Mouse (Mus musculus) heart, adult 2 months (tissue): ENCODE measurements at regions not wholly inside any gene's neighbourhood (a gene's known extent, or its start where the extent isn't known, plus 50 kb on each side); places are given as distances from the start of the nearest gene placed in this dataset.

Experiments
- CTCF ChIP-seq: fragments of 200-600 bp; IDR thresholded peaks from 2 replicates; pipeline ENCODE4 v1.8.1; 2022; ENCODE audit warnings: antibody characterized with exemption, mild to moderate bottlenecking, moderate library complexity
- POLR2A ChIP-seq: fragments of 200-500 bp; IDR thresholded peaks from 2 replicates; pipeline ENCODE4 v1.6.1; 2011; ENCODE audit warnings: mild to moderate bottlenecking, low read depth, low read length, control low read depth; ENCODE audit not compliant: insufficient read depth

- TF ChIP-seq CTCF: no peak
- no peak for TF ChIP-seq POLR2A
Observed at GRCm38 (mm10) chr5:133935006-133935405, 164.5 kb upstream of the Castor2 start.
